Mouse (Mus musculus) spleen, adult 10 weeks (tissue): ENCODE results near the gene Ak7. TPM values are rescaled to one million over a fixed set of nuclear protein-coding genes. Genes with fewer than 3 reads are reported as not detected.

ENCODE experiments used
- polyA plus RNA-seq: library from polyadenylated mRNA; stranded (reverse); fragments of 350-450 nt; fragmentation: Illumina TruSeq; extraction: RNeasy Lipid Tissue Mini Kit (QIAGEN cat#74804); gene quantifications from one replicate; pipeline ENCODE4 v1.2.3, GENCODE M21; 2015; ENCODE audit warnings: low replicate concordance; ENCODE audit not compliant: insufficient read depth

The Ak7 gene
- polyA plus RNA-seq: 0.19 TPM

DNA sequence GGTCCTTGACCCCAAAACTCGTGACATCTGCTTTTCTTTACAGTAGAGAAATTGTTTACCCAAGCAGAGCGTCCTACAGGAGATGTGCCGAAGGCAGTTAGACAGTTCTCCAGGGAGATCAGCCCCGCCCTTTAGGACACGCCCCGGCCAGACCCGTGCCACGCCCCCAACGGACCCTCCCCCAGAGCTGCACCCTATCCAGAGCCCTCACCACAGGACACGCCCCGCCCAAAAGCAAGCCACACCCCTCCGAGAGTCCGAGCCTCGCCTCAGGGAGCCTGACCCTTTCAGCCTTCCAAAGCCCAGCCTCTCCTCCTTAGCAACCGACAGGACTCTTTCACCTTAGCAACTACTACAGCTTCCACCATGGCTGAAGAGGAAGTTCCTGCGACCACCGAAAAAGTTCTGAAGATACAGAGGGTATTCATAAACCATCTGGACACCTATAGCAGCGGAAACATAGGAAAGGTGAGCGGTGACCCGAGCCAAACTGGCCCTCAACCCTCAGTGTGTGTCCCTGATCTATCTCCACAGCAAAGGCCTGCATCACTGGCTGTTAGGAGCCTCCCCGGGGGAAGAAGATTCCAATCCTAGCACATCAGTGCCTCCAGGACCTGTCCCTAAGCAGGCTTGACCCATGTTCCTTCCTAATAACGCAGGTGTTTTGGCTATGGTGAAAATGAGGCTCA, at the start of gene Ak7:
TSS of gene Ak7 (plus strand) at position 178 of the 689 bp plus-strand sequence.

DNA sequence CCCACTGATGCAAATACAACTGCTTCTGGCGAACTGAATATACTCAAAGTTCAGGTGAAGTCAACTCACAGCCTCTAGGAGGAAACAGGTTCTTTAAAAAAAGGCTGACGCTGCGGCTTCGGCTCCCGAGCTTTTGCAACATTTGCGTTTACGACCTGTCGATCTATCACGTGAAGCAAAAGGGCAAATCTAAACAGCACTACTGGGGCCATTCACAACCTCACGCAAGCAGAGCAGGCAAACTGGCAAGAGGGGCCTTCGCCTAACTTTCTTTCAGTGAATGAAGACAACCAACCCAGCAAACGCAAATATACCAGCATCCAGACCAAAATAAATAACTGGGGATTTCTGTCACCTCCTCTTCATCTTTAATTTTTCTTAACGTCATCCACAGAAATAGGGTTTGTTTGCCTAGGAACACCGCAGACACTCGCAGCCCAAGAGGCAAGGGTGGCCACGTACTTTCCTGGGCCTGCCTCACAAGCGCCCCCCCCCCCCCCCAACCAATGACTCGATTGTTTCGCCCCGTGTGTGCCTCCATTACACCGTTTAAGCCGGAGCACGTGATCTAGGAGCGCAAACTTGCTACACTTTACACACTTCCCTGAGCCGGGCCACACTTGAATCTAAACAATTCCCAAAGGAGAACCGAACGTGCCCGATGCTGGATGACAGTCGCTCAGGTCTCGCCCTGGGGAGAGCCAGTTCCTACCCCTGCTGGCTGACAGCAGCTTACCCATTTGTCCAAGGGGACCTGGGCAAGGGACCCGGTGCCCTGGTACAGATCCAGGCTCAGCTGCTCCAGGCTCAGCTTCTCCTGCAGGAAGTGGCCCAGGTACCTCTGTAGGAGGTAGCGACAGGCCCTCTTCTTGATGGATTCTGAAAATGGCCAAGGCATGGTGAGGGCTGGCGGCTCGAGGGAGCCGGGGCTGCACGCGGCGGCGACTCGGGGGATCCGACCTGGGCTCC, 21.6 kb upstream of the Ak7 start, which contains the start of gene Gskip:
TSS of gene Gskip (plus strand) at position 897 of the 969 bp plus-strand sequence.

DNA sequence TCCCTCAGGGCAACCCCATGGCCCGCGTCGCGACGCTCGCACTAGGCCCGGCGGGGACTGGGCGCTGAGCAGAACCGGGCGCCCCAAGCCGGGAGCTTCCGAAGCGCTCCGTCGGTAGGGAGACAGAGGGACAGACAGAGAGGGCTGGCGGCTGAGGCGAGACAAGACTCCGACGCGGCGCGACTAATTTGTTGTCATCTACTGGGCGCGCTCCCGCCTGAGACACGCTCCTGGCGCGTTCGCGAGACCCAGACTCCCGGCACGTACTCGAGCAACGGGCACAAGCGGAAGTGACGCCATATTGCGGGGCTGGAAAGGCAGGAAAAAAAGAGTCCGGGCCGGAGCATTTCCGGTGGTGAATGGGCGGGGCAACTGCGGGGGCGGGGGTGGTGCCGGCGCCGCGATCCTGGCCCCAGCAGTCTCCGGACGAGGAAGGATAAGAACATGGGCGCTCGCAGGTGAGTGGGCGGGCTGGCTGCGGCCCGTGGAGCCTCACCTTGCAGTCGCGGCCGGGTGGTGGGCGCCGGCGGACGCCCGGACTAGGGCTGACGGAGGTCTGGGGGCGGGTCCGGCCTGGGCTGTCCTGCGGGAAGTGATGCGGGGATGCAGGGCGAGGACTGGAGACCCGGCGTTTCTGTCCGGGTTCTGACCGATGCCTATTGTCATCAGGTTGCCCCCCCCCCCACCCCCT, 20.6 kb upstream of the Ak7 start, which contains the start of gene Atg2b:
TSS of gene Atg2b (minus strand) at position 211 of the 691 bp plus-strand sequence.

DNA sequence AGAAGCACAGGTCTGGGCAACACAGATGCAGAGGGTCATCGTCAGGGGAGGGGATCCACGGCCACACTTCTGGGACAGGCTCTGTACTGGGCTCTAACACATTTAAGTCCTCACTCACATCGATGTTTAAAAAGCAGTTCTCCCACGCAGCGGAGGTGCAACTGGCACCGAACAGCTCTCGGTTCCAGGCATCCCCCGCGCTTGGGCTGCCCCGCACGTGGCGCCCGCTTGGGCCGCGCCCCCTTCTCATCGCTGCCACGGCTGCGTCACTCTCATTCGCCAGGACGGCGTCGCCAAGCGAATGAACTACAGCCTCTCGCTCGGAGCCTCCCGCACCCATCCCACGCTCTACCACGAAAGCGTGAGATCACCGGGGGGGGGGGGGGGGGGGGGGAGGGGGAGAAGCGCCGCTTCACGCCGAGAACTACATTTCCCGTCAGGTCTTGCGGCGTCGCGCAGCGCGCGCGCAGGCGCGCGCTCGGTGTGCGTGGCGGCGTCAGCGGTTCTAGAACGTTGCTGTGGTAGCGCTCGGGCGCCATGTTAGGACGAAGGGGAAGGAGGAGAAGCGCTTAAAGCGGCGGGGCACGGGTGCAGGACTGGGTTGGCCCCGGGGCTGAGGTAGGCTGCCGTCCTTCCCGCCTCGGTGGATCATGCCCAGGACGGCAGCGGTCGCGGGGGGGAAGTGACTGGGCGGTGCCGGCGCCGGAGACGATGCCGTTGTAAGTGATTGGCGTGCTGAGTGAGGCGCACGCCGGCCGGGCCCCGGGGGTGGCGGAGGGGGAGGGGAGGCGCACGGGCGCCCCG, 78.6 kb downstream of the Ak7 start, which contains the start of gene Papola:
TSS of gene Papola (plus strand) at position 499 of the 804 bp plus-strand sequence.

Other genes starting within 250 kb of the Ak7 start
- gene Bdkrb2, start 142.8 kb upstream of the Ak7 start, polyA plus RNA-seq: 0.29 TPM
- gene Bdkrb1, start 102.9 kb upstream of the Ak7 start, polyA plus RNA-seq: not detected
- 20.6 TPM for gene Gskip, start 21.1 kb upstream of the Ak7 start, polyA plus RNA-seq
- gene Atg2b, start 20.8 kb upstream of the Ak7 start, polyA plus RNA-seq: 31.2 TPM
- 262 TPM for gene Papola, start 78.7 kb downstream of the Ak7 start, polyA plus RNA-seq